Mouse (Mus musculus): ENCODE data around the gene Phf13. TPM values are rescaled to one million over a fixed set of nuclear protein-coding genes. Genes with fewer than 3 reads are reported as not detected.

Gene Phf13
- polyA plus RNA-seq, 1 experiment from 2014 or later, result 23.1 TPM

Other genes starting within 250 kb of the Phf13 start
- 105 and 130 TPM in 2 replicates for gene Camta1, start 134.4 kb downstream of the Phf13 start, polyA plus RNA-seq (2014; fragmentation: Nextera tagmentation; extraction: Ambion mirVana)
- 75.0 and 79.3 TPM in 2 replicates for gene Dnajc11, start 62.6 kb downstream of the Phf13 start, polyA plus RNA-seq (2014; fragmentation: Nextera tagmentation; extraction: Ambion mirVana)
- gene Thap3, start 7.3 kb downstream of the Phf13 start, polyA plus RNA-seq (2014; fragmentation: Nextera tagmentation; extraction: Ambion mirVana), result 22.2 and 22.4 TPM in 2 replicates
- gene Klhl21, start 12.5 kb upstream of the Phf13 start, polyA plus RNA-seq (2014; fragmentation: Nextera tagmentation; extraction: Ambion mirVana), result 3.2 TPM in 2 replicates
- 21.1 and 21.5 TPM in 2 replicates for gene Zbtb48, start 31.4 kb upstream of the Phf13 start, polyA plus RNA-seq (2014; fragmentation: Nextera tagmentation; extraction: Ambion mirVana)
- gene Tas1r1, start 42.3 kb upstream of the Phf13 start, polyA plus RNA-seq (2014; fragmentation: Nextera tagmentation; extraction: Ambion mirVana), result 0.25 and 0.55 TPM in 2 replicates
- gene Nol9, start 43.1 kb upstream of the Phf13 start, polyA plus RNA-seq (2014; fragmentation: Nextera tagmentation; extraction: Ambion mirVana), result 28.3 and 31.4 TPM in 2 replicates
- 5.3 and 6.8 TPM in 2 replicates for gene Plekhg5, start 76.2 kb upstream of the Phf13 start, polyA plus RNA-seq (2014; fragmentation: Nextera tagmentation; extraction: Ambion mirVana)
- gene Tnfrsf25, start 119.7 kb upstream of the Phf13 start, polyA plus RNA-seq (2014; fragmentation: Nextera tagmentation; extraction: Ambion mirVana), result 0.21 and 0.75 TPM in 2 replicates
- gene Espn, start 156.1 kb upstream of the Phf13 start, polyA plus RNA-seq (2014; fragmentation: Nextera tagmentation; extraction: Ambion mirVana), result 6.2 and 7.3 TPM in 2 replicates
- 0.22 and 0.24 TPM in 2 replicates for gene Hes2, start 162.6 kb upstream of the Phf13 start, polyA plus RNA-seq (2014; fragmentation: Nextera tagmentation; extraction: Ambion mirVana)
- gene Acot7, start 181.9 kb upstream of the Phf13 start, polyA plus RNA-seq (2014; fragmentation: Nextera tagmentation; extraction: Ambion mirVana), result 47.5 and 54.9 TPM in 2 replicates

All from embryonic facial prominence, embryonic 11.5 days (tissue).